Mouse (Mus musculus) midbrain, embryonic 10.5 days (tissue): ENCODE results near the gene Wfikkn1. TPM values are rescaled to one million over a fixed set of nuclear protein-coding genes. Genes with fewer than 3 reads are reported as not detected.
A peak's percentile ranks its signal among the peaks of the same experiment; 100 is the strongest.

Experiments used
- DNase-seq: peaks from one replicate; pipeline ENCODE4 v3.0.0-alpha.2; 2017; ENCODE audit warnings: low spot score
- H3K27ac ChIP-seq: fragments of 300-500 bp; sonication (generic); replicated peaks from 2 replicates; pipeline ENCODE4 v1.5.1; 2016; ENCODE audit warnings: mild to moderate bottlenecking
- H3K27me3 ChIP-seq: fragments of 300-500 bp; sonication (generic); 2 replicates; pipeline ENCODE4 v1.6.1; 2016; ENCODE audit warnings: low read depth, mild to moderate bottlenecking; ENCODE audit not compliant: poor library complexity, severe bottlenecking
- H3K36me3 ChIP-seq: fragments of 300-500 bp; sonication (generic); 2 replicates; pipeline ENCODE4 v1.6.1; 2016; ENCODE audit warnings: mild to moderate bottlenecking, moderate library complexity
- H3K4me1 ChIP-seq: fragments of 300-500 bp; sonication (generic); 2 replicates; pipeline ENCODE4 v1.6.1; 2016
- H3K4me3 ChIP-seq: fragments of 300-500 bp; sonication (generic); 2 replicates; pipeline ENCODE4 v1.5.1; 2016; ENCODE audit warnings: mild to moderate bottlenecking, moderate library complexity
- H3K9me3 ChIP-seq: fragments of 300-500 bp; sonication (generic); replicated peaks from 2 replicates; pipeline ENCODE4 v1.6.1; 2016; ENCODE audit warnings: mild to moderate bottlenecking
- WGBS: fragments of 180-500 bp; shearing (Covaris S2); methylation state at CpG from one replicate; pipeline ENCODE4 v1.1.7; 2016; 5-methylcytosine and 5-hydroxymethylcytosine counted together
- polyA plus RNA-seq: library from polyadenylated mRNA; unstranded; fragments of >200 nt; fragmentation: Nextera tagmentation; extraction: Ambion mirVana; gene quantifications from 2 replicates; pipeline ENCODE4 v1.2.1, GENCODE M21; 2016

Wfikkn1 gene
- polyA plus RNA-seq, 1 experiment from 2014 or later: 19.7 TPM

DNA sequence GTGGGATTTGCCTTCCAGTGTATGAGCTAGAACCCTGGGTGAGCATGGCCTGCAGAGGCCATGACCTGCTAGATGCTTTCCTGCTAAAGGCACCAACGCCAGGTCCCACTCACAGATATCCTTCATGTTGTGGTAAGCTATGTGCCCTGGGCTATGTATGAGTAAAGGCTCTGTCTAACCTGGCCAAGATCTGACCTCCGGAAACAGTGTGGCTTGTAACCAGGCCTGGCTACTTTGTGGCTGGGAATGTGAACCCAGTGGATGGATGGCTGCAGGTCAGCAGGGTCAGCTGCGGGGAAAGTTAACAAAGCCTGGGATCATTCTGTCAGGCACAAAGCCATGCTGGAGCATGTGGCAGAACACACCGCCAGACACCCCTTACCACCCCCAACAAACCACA lies 1.0 kb upstream of the Wfikkn1 start:
- peak; percentile 68 for DNase-seq
- Histone ChIP-seq H3K36me3 (peaks cover 60% of the 10 kb centered on the region), H3K9me3 (no peaks in the 10 kb centered on the region), H3K27me3 (no peaks in the 10 kb centered on the region), H3K27ac (peak overlapping the region; percentile 90), H3K4me3 (peak overlapping the region; percentile 30), H3K4me1 (peaks cover 92% of the 10 kb centered on the region)
- WGBS: 13% methylated on average over 4 of the region's 4 CpGs

- under 1% methylated on average over 5 of the region's 5 CpGs for WGBS
- Histone ChIP-seq H3K27me3 (no peaks in the 10 kb centered on the region), H3K4me1 (peaks cover 97% of the 10 kb centered on the region), H3K27ac (peak overlapping the region; percentile 90), H3K4me3 (peak overlapping the region; percentile 30), H3K9me3 (no peaks in the 10 kb centered on the region), H3K36me3 (peaks cover 63% of the 10 kb centered on the region)
- DNase-seq: peak; percentile 83
Measured at GRCm38 (mm10) chr17:25880913-25881641, 419 bp upstream of the Wfikkn1 start.

DNA sequence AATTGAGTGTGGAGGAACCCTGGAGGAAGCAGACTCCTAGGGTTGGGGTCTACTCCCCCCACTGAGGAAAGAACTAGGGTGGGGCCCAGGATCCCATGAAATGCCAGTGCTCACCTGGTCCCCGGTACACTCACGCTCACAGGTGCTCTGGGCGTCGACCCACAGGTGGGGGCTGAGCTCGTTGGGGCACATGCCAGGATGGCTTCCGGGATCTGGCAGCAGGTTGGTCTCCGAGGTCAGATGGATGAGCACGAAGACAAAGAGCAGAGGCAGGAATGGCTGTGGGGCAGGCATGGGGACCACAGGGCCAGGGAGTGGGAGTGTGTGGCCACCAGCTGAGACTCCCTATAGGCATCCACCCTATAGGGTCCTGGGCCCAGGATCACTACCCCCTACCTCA lies 908 bp downstream of the Wfikkn1 start:
- no peak for DNase-seq
- 66% methylated on average over 8 of the region's 8 CpGs for WGBS

GRCm38 (mm10) chr17:25879261-25879660 lies 1.4 kb downstream of the Wfikkn1 start:
- Histone ChIP-seq H3K36me3 (peaks cover 54% of the 10 kb centered on the region), H3K4me3 (peak overlapping the region; percentile 30), H3K4me1 (peaks cover 97% of the 10 kb centered on the region), H3K27me3 (no peaks in the 10 kb centered on the region), H3K9me3 (no peaks in the 10 kb centered on the region), H3K27ac (peak overlapping the region; percentile 90)
- peak; percentile 66 for DNase-seq
- 40% methylated on average over 4 of the region's 4 CpGs for WGBS

More for the DNA sequence above, 908 bp downstream of the Wfikkn1 start:
- Histone ChIP-seq H3K36me3 (peaks cover 58% of the 10 kb centered on the region), H3K27me3 (no peaks in the 10 kb centered on the region), H3K27ac (peak overlapping the region; percentile 90), H3K4me1 (peaks cover 98% of the 10 kb centered on the region), H3K9me3 (no peaks in the 10 kb centered on the region), H3K4me3 (peak overlapping the region; percentile 30)

- H3K27me3 ChIP-seq: no peaks in the 10 kb centered on the region
- peak overlapping the region; percentile 30 for H3K4me3 ChIP-seq
- 88% methylated on average over 19 of the region's 19 CpGs for WGBS
- H3K9me3 ChIP-seq: no peaks in the 10 kb centered on the region
- peak overlapping the region; percentile 90 for H3K27ac ChIP-seq
- no peak for DNase-seq
- H3K4me1 ChIP-seq: peaks cover 97% of the 10 kb centered on the region
- peaks cover 48% of the 10 kb centered on the region for H3K36me3 ChIP-seq
Measured at GRCm38 (mm10) chr17:25878611-25879180, 2.0 kb downstream of the Wfikkn1 start.

DNA sequence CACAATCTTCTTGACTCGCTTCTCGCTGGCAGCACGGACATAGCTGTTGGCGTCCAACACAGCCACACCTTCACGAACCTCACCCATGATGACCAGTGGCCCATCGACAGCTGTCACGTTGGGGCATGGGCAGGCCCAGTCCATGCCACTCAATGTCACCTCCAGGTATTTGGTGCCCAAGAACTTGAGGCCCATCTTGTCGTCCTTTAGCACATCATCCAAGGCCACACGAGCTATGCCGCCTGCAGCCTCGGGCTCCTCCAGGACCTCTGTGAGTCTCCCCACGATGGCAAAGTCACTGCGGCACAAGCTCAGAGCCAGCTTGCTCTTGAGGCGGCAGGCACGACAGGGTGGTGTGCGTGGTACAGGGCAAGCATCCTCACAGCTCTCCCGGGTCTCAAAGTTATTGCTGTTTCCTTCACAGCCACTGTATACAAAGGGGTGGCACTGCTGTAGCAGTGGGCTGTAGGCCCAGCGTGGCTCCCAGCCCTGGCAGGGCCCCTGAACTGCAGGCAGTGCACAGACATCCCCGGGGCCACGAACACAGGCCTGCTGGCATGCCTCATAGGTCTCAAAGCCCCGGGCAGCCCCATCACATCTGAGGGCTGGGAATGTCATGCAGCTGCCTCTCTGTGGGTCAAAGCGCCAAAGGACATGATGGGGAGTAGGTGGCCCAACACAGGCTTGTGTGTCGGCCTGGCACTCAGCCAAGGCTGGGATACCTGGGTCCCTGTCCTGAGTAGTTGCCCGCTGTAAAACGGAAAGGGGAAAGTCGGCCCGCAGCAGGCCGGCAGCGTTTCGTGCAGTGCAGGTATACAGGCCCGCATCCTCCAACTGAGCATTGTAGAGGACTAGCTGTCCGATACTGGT lies 2.7 kb downstream of the Wfikkn1 start:
- WGBS: 93% methylated on average over 32 of the region's 32 CpGs
- peak overlapping the region; percentile 90; the same call in 1 of the 2 replicates for H3K27ac ChIP-seq
- H3K27me3 ChIP-seq: no peaks in the 10 kb centered on the region
- peaks cover 90% of the 10 kb centered on the region for H3K4me1 ChIP-seq
- no peak for DNase-seq
- H3K36me3 ChIP-seq: peaks cover 41% of the 10 kb centered on the region
- H3K4me3 ChIP-seq: peak overlapping the region; percentile 20; the same call in 1 of the 2 replicates
- no peaks in the 10 kb centered on the region for H3K9me3 ChIP-seq

DNA sequence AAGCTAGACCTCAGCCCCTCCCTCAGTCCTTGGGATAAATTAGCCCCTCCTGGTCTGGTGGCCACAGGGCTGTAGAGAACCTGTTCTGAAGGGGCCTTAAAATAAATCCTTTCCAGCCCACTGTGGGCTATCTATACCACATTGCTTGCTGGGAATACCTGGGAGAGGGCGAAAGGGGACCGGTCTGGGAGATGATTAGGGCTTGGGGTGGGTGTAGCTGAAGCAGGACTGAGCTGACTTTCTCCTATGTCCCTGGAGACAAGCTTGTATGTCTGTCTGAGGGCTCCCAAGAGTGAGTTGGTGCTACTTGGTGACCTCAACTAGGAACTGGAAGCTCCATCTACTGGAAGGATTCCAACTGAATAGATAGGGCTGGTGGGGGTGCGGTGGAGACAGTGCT lies 3.6 kb downstream of the Wfikkn1 start:
- H3K4me1 ChIP-seq: peaks cover 84% of the 10 kb centered on the region
- no peak overlapping the region for H3K27ac ChIP-seq
- DNase-seq: no peak
- H3K4me3 ChIP-seq: peak overlapping the region; percentile 81
- WGBS: 91% methylated on average over 3 of the region's 3 CpGs
- H3K27me3 ChIP-seq: no peaks in the 10 kb centered on the region
- H3K36me3 ChIP-seq: peaks cover 32% of the 10 kb centered on the region
- H3K9me3 ChIP-seq: no peaks in the 10 kb centered on the region

DNA sequence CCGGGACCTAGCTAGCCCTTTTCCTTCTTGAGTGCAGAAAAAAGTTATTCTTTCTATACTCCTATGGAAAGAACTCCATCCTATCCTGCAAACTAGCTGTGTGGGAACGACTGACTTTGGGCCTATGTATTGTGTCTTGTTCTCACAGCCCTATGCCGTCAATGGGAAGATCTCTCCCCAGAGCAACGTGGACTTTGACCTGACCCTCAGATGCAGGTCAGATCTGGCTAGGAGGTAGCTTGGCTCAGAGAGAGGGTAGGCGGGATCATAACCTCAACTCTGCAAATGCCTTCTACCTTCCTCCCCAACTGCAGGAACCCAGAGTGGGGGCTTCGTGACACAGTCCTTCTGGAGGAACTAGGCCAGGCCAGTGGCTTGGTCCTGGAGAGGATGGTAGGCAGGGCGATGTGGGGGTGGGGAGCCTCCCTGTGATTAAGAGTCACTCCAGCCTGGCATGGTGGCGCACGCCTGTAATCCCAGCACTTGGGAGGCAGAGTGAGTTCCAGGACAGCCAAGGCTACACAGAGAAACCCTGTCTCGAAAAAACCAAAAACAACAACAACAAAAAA lies 4.2 kb downstream of the Wfikkn1 start:
- Histone ChIP-seq H3K4me1 (peaks cover 78% of the 10 kb centered on the region), H3K4me3 (peak overlapping the region; percentile 81), H3K27ac (peak overlapping the region; percentile 93), H3K36me3 (peaks cover 32% of the 10 kb centered on the region), H3K9me3 (no peaks in the 10 kb centered on the region), H3K27me3 (no peaks in the 10 kb centered on the region)
- 56% methylated on average over 10 of the region's 10 CpGs for WGBS
- no peak for DNase-seq

DNA sequence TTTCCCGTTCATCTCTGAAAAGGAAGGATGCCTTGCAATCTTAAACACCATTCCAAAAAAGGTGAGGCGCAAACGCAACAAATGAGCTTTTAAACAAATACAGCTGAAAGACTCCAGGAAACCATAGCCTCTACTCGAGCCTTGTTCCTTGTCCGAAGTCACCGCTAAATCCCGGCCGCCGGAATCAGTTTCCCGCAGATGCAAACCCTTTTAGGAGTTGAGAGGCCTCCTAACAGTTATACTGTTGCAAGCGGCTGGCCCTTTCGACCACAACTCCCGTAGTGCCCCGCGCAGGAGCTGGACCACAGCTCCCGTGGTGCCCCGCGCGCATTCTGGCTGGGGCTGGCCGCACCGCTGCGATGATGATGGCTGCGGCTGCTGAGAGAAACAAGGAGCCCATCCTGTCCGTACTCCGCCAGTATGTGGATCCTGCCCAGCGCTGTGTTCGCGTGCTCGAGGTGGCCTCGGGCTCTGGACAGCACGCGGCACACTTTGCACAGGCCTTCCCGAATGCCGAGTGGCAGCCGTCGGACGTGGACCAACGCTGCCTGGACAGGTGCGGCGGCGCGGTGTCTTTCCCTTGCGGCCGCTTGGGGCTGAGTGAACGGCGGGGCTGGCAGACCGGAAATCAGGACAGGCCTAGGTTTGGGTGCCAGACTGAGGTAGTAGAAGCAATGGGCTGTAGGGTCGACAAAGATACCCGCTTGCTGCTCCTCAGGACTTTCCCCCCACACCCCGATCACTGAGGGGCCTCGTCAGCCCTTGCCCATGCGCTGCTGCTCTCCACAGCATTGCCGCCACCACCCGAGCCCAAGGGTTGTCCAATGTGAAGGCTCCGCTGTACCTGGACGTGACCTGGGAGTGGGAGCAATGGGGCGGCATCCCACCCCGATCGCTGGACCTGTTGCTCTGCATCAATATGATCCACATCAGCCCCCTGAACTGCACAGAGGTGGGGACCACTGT lies 5.2 kb downstream of the Wfikkn1 start:
- no peaks in the 10 kb centered on the region for H3K9me3 ChIP-seq
- H3K36me3 ChIP-seq: peaks cover 32% of the 10 kb centered on the region
- WGBS: 1% methylated on average over 59 of the region's 59 CpGs
- peak overlapping the region; percentile 81 for H3K4me3 ChIP-seq
- H3K4me1 ChIP-seq: peaks cover 68% of the 10 kb centered on the region
- peak overlapping the region; percentile 93 for H3K27ac ChIP-seq
- no peaks in the 10 kb centered on the region for H3K27me3 ChIP-seq
- DNase-seq: peak; percentile 91

DNA sequence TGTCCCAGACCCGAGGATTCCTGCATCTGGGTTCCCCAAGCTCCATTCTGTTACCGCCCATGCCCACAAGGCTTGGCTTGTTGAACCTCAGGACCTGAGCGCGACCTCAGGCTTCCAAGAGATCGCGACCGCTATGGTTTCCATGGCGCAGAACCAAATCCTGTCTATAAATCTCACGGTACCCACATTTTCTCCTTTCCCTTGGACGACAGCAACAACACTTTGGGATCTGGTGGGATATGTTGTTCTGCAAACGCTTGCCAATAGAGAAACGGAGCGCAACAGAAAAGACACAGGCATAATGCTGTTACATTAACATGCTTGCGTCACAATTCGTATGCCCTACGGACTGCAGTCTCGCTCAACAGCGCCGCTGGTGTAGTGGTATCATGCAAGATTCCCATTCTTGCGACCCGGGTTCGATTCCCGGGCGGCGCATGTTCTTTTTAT lies 5.9 kb downstream of the Wfikkn1 start, which contains the start of gene Mettl26:
TSS of gene Mettl26 (plus strand) at position 354 of the 450 bp plus-strand sequence.
- WGBS: under 1% methylated on average over 25 of the region's 25 CpGs

GRCm38 (mm10) chr17:25874148-25874720 lies 6.4 kb downstream of the Wfikkn1 start:
- Histone ChIP-seq H3K4me1 (peaks cover 60% of the 10 kb centered on the region), H3K27ac (peak overlapping the region; percentile 93), H3K27me3 (no peaks in the 10 kb centered on the region), H3K36me3 (peaks cover 27% of the 10 kb centered on the region), H3K4me3 (peak overlapping the region; percentile 81), H3K9me3 (no peaks in the 10 kb centered on the region)
- no peak for DNase-seq
- 7% methylated on average over 14 of the region's 14 CpGs for WGBS

More for the DNA sequence above, 5.9 kb downstream of the Wfikkn1 start, which contains the start of gene Mettl26:
- no peaks in the 10 kb centered on the region for H3K27me3 ChIP-seq
- H3K36me3 ChIP-seq: peaks cover 32% of the 10 kb centered on the region
- peak within 1 kb of the TSS; percentile 93 for H3K27ac ChIP-seq
- H3K4me3 ChIP-seq: peak within 1 kb of the TSS; percentile 81
- peak; percentile 91 for DNase-seq
- no peaks in the 10 kb centered on the region for H3K9me3 ChIP-seq
- H3K4me1 ChIP-seq: peaks cover 61% of the 10 kb centered on the region
